Mouse (Mus musculus) testis, adult 2 months (tissue): ENCODE data around the gene Galnt6.

Source experiments
- CTCF ChIP-seq: fragments of 200-500 bp; IDR thresholded peaks from 2 replicates; pipeline ENCODE4 v1.5.1; 2012; ENCODE audit warnings: low read depth, mild to moderate bottlenecking, inconsistent platforms, low read length, moderate library complexity; ENCODE audit not compliant: control insufficient read depth, insufficient read depth, insufficient replicate concordance
- POLR2A ChIP-seq: fragments of 200-500 bp; IDR thresholded peaks from 2 replicates; pipeline ENCODE4 v1.6.1; 2012; ENCODE audit warnings: low read depth, mild to moderate bottlenecking, inconsistent platforms, low read length, moderate library complexity; ENCODE audit not compliant: control insufficient read depth

- no peak for TF ChIP-seq POLR2A
- no peak for TF ChIP-seq CTCF
These were observed 24.9 kb upstream of the Galnt6 start for GRCm38 (mm10) chr15:100754041-100754440.
